Mouse (Mus musculus) ovary, adult 18-20 months (tissue): Measurements from ENCODE around the gene Nfe2.

Source experiments
- DNase-seq: peaks from one replicate; pipeline ENCODE4 v3.0.0; 2022; ENCODE audit warnings: low spot score, mixed read lengths

Gene Nfe2

GRCm38 (mm10) chr15:103257790-103258728 lies at the start of gene Nfe2:
Nfe2 (minus strand) TSS chr15:103258403.
- peak; percentile 67 for DNase-seq

- DNase-seq = peak; percentile 74
Observed at GRCm38 (mm10) chr15:103307125-103307524, 48.9 kb upstream of the Nfe2 start.

GRCm38 (mm10) chr15:103305792-103306645 lies 47.8 kb upstream of the Nfe2 start:
- DNase-seq = no peak

GRCm38 (mm10) chr15:103305070-103305678 lies 47.0 kb upstream of the Nfe2 start:
- peak; percentile 95 for DNase-seq

GRCm38 (mm10) chr15:103304616-103304969 lies 46.4 kb upstream of the Nfe2 start:
- no peak for DNase-seq

- DNase-seq = no peak
Observed at GRCm38 (mm10) chr15:103303916-103304615, 45.9 kb upstream of the Nfe2 start.

GRCm38 (mm10) chr15:103302341-103303021 lies 44.3 kb upstream of the Nfe2 start:
- DNase-seq = no peak

GRCm38 (mm10) chr15:103301547-103302340 lies 43.5 kb upstream of the Nfe2 start:
- DNase-seq = no peak

- no peak for DNase-seq
Observed at GRCm38 (mm10) chr15:103301046-103301445, 42.8 kb upstream of the Nfe2 start.

GRCm38 (mm10) chr15:103300560-103300959 lies 42.4 kb upstream of the Nfe2 start:
- no peak for DNase-seq

- DNase-seq = no peak
Observed at GRCm38 (mm10) chr15:103300067-103300471, 41.9 kb upstream of the Nfe2 start.

- DNase-seq = no peak
Observed at GRCm38 (mm10) chr15:103299644-103300043, 41.4 kb upstream of the Nfe2 start.

GRCm38 (mm10) chr15:103298861-103299616 lies 40.8 kb upstream of the Nfe2 start:
- no peak for DNase-seq

- no peak for DNase-seq
Observed at GRCm38 (mm10) chr15:103298026-103298425, 39.8 kb upstream of the Nfe2 start.

- DNase-seq = no peak
Observed at GRCm38 (mm10) chr15:103297313-103297712, 39.1 kb upstream of the Nfe2 start.

GRCm38 (mm10) chr15:103295851-103296250 lies 37.6 kb upstream of the Nfe2 start:
- no peak for DNase-seq

- DNase-seq = no peak
Observed at GRCm38 (mm10) chr15:103294649-103295048, 36.4 kb upstream of the Nfe2 start.

- no peak for DNase-seq
Observed at GRCm38 (mm10) chr15:103293375-103293774, 35.2 kb upstream of the Nfe2 start.

GRCm38 (mm10) chr15:103292673-103293345 lies 34.6 kb upstream of the Nfe2 start:
- DNase-seq = no peak
